Mouse (Mus musculus) bone marrow macrophage, adult 2 months (primary cell): ENCODE results near the gene Mib2. TPM values are rescaled to one million over a fixed set of nuclear protein-coding genes. Genes with fewer than 3 reads are reported as not detected.

Experiments
- H3K27ac ChIP-seq: 2 replicates; pipeline ENCODE4 v1.5.1; 2012; ENCODE audit warnings: low read depth, low read length; ENCODE audit not compliant: insufficient read depth
- H3K4me1 ChIP-seq: 2 replicates; pipeline ENCODE4 v1.6.1; 2012; ENCODE audit warnings: low read length; ENCODE audit not compliant: control insufficient read depth, insufficient read depth
- H3K4me3 ChIP-seq: 2 replicates; pipeline ENCODE4 v1.5.1; 2012; ENCODE audit warnings: mild to moderate bottlenecking, low read length, moderate library complexity; ENCODE audit not compliant: insufficient read depth
- CTCF ChIP-seq: IDR thresholded peaks from 2 replicates; pipeline ENCODE4 v1.5.1; 2012; ENCODE audit warnings: low read depth, mild to moderate bottlenecking, low read length, moderate library complexity
- POLR2A ChIP-seq: IDR thresholded peaks from 2 replicates; pipeline ENCODE4 v1.6.1; 2012; ENCODE audit warnings: mild to moderate bottlenecking, low read depth, low read length, borderline replicate concordance
- polyA plus RNA-seq: library from polyadenylated mRNA; stranded (reverse); fragments of >200 nt; gene quantifications from 2 replicates; pipeline ENCODE4 v1.2.4, GENCODE M21; 2012; ENCODE audit not compliant: missing spikeins, insufficient read depth, insufficient read length

Mib2 gene
- polyA plus RNA-seq, 1 experiment = 39.9 TPM

DNA sequence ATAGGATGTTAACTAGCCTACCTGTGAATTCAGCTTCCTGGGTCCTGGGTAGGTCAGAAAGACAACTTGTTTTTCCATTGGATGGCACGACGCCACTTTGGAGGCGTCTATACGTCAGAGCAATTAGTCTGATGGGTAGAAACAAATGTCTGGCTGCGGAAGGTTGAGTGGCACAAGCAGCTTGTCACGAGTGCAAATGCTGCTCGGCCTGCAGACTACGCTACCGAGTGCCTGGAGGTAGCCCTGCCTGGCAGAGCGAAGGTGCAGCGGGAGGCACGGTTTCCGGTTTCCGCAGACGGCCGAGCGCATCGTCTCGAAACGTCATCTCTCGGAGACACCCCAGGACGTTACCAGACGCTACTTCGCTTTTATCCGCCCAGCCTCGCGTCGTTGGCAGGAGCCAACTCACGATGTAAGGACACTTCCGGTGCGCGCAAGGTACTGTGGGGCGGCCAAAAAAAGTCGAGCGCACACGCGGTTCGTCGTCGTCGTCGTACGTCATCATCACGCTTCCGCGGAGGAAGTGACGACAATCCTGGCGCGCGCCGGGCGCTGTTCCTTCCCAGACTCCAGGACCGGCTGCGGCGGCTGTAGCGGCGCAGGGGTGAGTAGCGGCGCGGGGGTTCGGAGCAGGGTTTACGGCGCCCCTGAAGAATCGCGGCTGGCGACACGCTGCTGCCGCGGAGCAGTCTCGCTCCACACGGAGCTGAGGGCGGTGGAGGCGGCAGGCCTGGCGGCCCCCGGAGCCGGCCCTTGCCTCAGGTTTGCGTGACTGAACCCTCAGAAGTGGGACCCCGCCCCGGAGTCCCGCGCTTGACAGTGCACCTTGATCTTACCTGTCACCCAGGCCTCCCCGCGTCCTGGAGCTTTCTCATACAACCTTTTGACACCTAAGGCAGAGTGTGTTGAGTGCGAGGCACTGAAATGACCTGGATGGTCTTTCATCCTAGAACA is 44.4 kb downstream of the Mib2 start, which contains the start of gene Cdk11b:
Gene Cdk11b, plus strand, starts transcription at position 517 of the 954 bp plus-strand sequence.
- TF ChIP-seq CTCF (no peak), POLR2A (0 out of 2 replicates have a peak, but pooled peaks have one; percentile 69)

DNA sequence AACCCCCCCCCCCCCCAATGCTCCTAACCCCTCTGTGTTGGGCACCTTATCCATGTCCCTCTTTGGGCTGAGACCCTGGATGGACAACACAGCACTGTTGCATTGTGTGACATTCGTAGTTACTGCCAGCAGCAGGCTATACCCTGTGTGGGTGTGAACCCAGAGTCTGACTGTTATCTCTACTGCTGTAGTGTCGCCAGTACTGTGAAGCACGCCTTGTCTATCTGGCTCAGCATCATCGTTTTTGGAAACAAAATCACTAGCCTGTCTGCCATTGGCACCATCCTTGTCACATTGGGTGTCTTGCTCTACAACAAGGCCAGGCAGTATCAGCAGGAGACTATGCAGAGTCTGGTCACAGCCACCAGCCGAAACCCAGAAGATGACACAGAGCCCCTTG is 50.7 kb downstream of the Mib2 start:
- TF ChIP-seq POLR2A = no peak
- no peak for TF ChIP-seq CTCF
- H3K27ac ChIP-seq = no peak overlapping the region
- H3K4me3 ChIP-seq = no peak overlapping the region
- 0 out of 2 replicates have a peak, but pooled peaks cover under 1% of the 10 kb centered on the region for H3K4me1 ChIP-seq

More for the DNA sequence above, 44.4 kb downstream of the Mib2 start, which contains the start of gene Cdk11b:
- H3K4me1 ChIP-seq = 0 out of 2 replicates have a peak, but pooled peaks cover 2% of the 10 kb centered on the region
- H3K4me3 ChIP-seq = peak within 1 kb of the TSS; percentile 80
- H3K27ac ChIP-seq = peak within 1 kb of the TSS; percentile 81

DNA sequence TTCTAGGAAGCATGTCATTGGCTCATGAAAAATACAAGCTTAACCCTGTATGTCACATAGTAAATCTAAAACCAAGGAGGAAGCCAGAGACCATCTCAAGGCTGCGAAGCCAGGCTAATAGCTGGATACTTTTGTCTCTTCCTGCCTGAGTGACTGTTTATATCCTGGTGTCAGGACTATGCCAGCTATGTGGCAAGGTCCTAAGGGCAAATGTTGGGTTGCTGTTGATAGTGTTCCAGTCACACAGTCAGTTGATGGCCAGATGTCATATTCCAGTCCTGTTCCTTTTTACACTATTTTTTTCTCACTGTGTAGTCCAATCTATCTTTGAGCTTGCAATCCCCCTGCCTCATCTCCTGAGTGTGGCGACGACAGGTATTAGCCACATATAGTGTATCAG is 55.7 kb downstream of the Mib2 start:
- H3K4me3 ChIP-seq = no peak overlapping the region
- H3K4me1 ChIP-seq = peaks cover 9% of the 10 kb centered on the region
- TF ChIP-seq POLR2A = no peak
- TF ChIP-seq CTCF = no peak
- H3K27ac ChIP-seq = no peak overlapping the region

DNA sequence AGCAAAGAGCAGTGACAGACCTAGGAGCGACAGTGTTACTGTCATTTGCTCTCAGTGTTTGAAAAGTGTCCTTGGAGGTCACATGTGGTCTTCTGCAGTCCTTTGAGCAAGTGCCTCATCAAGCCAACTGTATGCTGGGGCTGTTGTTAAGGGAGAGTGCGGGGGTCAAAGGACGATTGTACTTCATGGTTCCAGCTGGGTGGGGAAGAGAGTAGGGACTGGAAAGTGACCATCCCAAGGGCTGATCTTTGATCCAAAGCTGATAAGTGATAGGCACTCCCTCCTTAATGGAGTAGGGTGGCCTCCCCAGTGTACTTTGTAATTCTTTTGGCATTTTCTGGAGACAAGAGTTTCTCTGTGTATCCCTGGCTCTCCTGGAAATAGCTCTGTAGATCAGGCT is 57.1 kb downstream of the Mib2 start:
- TF ChIP-seq CTCF (no peak), POLR2A (no peak)
- Histone ChIP-seq H3K4me1 (peaks cover 9% of the 10 kb centered on the region), H3K27ac (no peak overlapping the region), H3K4me3 (no peak overlapping the region)

DNA sequence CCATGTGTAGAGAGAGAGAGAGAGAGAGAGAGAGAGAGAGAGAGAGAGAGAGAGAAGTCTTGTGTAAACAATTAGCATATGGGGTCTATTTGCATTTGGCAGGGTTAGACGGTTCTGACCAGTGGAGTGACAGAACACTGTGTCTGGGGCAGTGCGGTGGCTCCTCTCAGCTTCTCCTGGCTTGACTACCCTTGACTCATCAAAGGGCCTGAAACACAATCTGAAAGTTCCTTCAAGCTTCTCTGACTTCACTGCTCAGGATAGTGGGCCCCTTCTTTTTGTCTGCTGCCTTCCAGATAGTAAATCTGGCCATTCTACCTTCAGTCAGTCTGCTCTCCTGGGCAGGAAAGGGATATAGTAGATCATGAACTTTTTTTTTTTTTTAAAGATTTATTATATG is 62.2 kb downstream of the Mib2 start:
- TF ChIP-seq POLR2A (no peak), CTCF (no peak)
- H3K27ac ChIP-seq = no peak overlapping the region
- H3K4me3 ChIP-seq = no peak overlapping the region
- H3K4me1 ChIP-seq = peaks cover 8% of the 10 kb centered on the region

DNA sequence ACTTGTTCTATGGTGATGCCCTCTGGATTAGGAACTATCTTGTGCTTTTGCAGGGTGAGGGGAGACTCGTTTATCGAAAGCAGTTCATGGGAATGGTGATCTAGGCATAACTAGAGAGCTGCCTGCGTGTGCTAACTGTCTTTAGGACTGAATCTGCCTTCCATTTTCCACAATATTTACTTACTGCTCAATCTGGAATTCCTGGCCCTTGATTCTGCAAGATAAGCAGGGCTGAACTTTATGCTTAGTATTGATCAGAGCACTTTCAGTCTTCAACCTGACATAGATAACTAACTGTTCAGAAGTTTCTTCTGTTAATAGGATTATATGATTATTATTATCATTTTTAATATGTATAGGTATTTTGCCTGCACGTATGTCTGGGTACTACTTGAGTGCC is 63.9 kb downstream of the Mib2 start:
- H3K27ac ChIP-seq = no peak overlapping the region
- no peak for TF ChIP-seq POLR2A
- TF ChIP-seq CTCF = no peak
- H3K4me1 ChIP-seq = peaks cover 3% of the 10 kb centered on the region
- no peak overlapping the region for H3K4me3 ChIP-seq

Other genes with a start within 250 kb of the Mib2 start
- gene Tmem52, start 200.1 kb downstream of the Mib2 start, polyA plus RNA-seq = not detected in 2 replicates
- 383 and 389 TPM in 2 replicates for gene Gnb1, start 177.8 kb downstream of the Mib2 start, polyA plus RNA-seq
- 342 and 382 TPM in 2 replicates for gene Nadk, start 106.8 kb downstream of the Mib2 start, polyA plus RNA-seq
- 11.2 and 11.4 TPM in 2 replicates for gene Slc35e2, start 67.8 kb downstream of the Mib2 start, polyA plus RNA-seq
- 102 and 117 TPM in 2 replicates for gene Cdk11b, start 44.3 kb downstream of the Mib2 start, polyA plus RNA-seq
- gene Gm10563, start 23.8 kb downstream of the Mib2 start, polyA plus RNA-seq = not detected in 2 replicates
- gene Mmp23, start 15.8 kb downstream of the Mib2 start, polyA plus RNA-seq = 0.64 and 1.9 TPM in 2 replicates
- 1.0 and 1.6 TPM in 2 replicates for gene Fndc10, start 25.1 kb upstream of the Mib2 start, polyA plus RNA-seq
- 99.3 and 107 TPM in 2 replicates for gene Ssu72, start 35.6 kb upstream of the Mib2 start, polyA plus RNA-seq
- 1.3 and 1.4 TPM in 2 replicates for gene Tmem240, start 65.6 kb upstream of the Mib2 start, polyA plus RNA-seq
- gene Atad3a, start 91.9 kb upstream of the Mib2 start, polyA plus RNA-seq = 13.6 and 19.1 TPM in 2 replicates
- gene Vwa1, start 105.5 kb upstream of the Mib2 start, polyA plus RNA-seq = not detected in 2 replicates
- 0.23 TPM in 1 of 2 replicates, not detected in the other for gene Tmem88b, start 116.7 kb upstream of the Mib2 start, polyA plus RNA-seq
- gene Ankrd65, start 121.2 kb upstream of the Mib2 start, polyA plus RNA-seq = not detected in 2 replicates
- 81.6 and 99.5 TPM in 2 replicates for gene Mrpl20, start 133.7 kb upstream of the Mib2 start, polyA plus RNA-seq
- gene Ccnl2, start 143.3 kb upstream of the Mib2 start, polyA plus RNA-seq = 100 and 112 TPM in 2 replicates
- 99.3 and 105 TPM in 2 replicates for gene Aurkaip1, start 162.1 kb upstream of the Mib2 start, polyA plus RNA-seq
- gene Mxra8, start 170.5 kb upstream of the Mib2 start, polyA plus RNA-seq = 1.2 and 2.7 TPM in 2 replicates
- gene Dvl1, start 178.2 kb upstream of the Mib2 start, polyA plus RNA-seq = 20.9 and 27.3 TPM in 2 replicates
- 0.62 and 0.68 TPM in 2 replicates for gene Tas1r3, start 194.2 kb upstream of the Mib2 start, polyA plus RNA-seq
- 11.6 and 13.9 TPM in 2 replicates for gene Cptp, start 200.2 kb upstream of the Mib2 start, polyA plus RNA-seq
- 21.4 and 23.0 TPM in 2 replicates for gene Ints11, start 200.3 kb upstream of the Mib2 start, polyA plus RNA-seq
- 10.7 and 13.2 TPM in 2 replicates for gene Pusl1, start 222.6 kb upstream of the Mib2 start, polyA plus RNA-seq
- 15.8 and 18.1 TPM in 2 replicates for gene Acap3, start 222.6 kb upstream of the Mib2 start, polyA plus RNA-seq